Mouse (Mus musculus): ENCODE data around the gene Vamp9. TPM values are rescaled to one million over a fixed set of nuclear protein-coding genes. Genes with fewer than 3 reads are reported as not detected.
A peak's percentile ranks its signal among the peaks of the same experiment; 100 is the strongest.

The Vamp9 gene
- 0.79 and 0.93 TPM in 2 replicates for polyA plus RNA-seq (2015; fragmentation: Nextera tagmentation; extraction: Ambion mirVana)

DNA sequence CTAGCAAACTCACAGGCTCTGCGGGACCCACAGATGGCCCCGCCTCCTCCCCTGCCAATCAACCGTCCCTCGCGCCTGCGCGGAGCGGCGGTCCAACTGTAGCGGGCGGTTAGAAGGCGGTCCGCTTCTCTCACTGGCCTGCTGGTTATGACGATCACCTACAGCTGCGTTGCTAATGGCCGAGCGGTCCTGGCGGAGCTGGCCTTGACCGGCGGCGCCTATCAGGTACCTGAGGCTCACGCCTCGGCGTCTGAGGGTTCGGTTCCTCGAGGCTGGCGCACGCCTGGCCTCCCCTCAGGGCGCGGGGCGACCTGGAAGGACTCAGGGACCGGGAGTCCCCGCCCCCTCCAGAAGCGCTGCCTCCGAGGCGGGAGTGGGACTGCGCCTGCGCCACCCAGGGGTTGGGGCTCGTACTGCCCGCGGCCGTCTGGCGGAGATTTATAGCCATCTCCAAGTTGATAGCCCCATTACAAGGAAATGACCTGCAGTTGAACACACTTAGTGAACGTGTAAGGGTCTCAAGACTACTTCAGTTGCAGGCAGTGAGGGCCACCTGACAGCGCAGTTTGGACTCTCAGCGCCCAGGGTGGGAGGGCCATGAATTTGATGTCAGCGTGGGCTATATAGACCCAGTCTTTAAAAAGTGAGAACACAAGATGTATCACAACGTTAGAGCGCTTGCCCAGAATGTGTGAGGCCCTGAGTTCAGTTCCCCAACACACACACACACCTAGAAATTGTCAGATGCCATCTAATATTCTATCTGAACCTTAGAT lies at the start of gene Vamp9:
Gene Vamp9 (plus strand): TSS at position 74 of the 776 bp plus-strand sequence.
- Histone ChIP-seq H3K27me3 (0 out of 2 replicates have a peak, but pooled peaks cover 3% of the 10 kb centered on the region), H3K9ac (peak within 1 kb of the TSS; percentile 74), H3K4me1 (replicated peaks) (0 out of 2 replicates have a peak, but pooled peaks cover 4% of the 10 kb centered on the region), H3K9me3 (no peaks in the 10 kb centered on the region), H3K4me2 (peak within 1 kb of the TSS; percentile 58), H3K36me3 (no peaks in the 10 kb centered on the region), H3K4me3 (peak within 1 kb of the TSS; percentile 57), H3K27ac (peak within 1 kb of the TSS; percentile 91)
- 6% methylated on average over 49 of the region's 49 CpGs for WGBS
- ATAC-seq (ENCODE audit: low FRiP score), result peak; percentile 99

DNA sequence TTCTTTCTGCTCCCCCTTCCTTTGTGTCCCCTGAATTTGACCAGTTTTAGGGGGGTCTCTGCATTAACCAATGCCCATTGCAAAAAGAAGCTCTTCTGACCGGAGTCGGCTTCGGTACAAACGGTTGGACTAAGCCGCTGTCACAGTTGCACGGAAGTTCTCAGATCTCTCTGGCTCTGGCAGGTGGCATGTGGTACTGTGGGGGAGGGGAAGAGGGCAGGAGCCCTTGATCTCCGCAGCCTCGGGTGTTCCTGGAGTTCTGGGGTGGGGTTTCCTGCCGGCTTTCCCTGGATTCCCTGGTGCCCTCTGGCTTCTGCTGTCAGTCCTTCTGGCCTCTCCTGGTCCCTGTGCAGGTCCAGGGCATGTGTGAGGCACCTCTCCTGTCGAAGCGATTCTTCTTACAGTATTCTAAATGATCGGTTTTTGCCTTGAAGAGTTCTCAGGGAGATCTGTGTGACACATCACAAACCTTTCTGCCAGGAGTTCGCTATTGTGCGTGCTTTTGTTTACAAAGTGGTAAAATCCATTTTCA lies 48.9 kb upstream of the Vamp9 start:
- WGBS, result 46% methylated on average over 14 of the region's 14 CpGs
- no peak overlapping the region for H3K9ac ChIP-seq
- no peak overlapping the region for H3K4me2 ChIP-seq

GRCm38 (mm10) chr5:99859637-99860433 lies 46.2 kb upstream of the Vamp9 start:
- H3K27ac ChIP-seq, result no peak overlapping the region
- no peak overlapping the region for H3K4me3 ChIP-seq
- no peaks in the 10 kb centered on the region for H3K9me3 ChIP-seq
- peaks cover 6% of the 10 kb centered on the region for H3K4me1 ChIP-seq (replicated peaks)
- no peak overlapping the region for H3K4me2 ChIP-seq
- peaks cover 3% of the 10 kb centered on the region; the same call in 1 of the 2 replicates for H3K27me3 ChIP-seq
- 51% methylated on average over 13 of the region's 13 CpGs for WGBS
- H3K9ac ChIP-seq, result no peak overlapping the region
- ATAC-seq (ENCODE audit: low FRiP score), result no peak
- no peaks in the 10 kb centered on the region for H3K36me3 ChIP-seq

More for the DNA sequence above, 48.9 kb upstream of the Vamp9 start:
- Histone ChIP-seq H3K4me1 (replicated peaks) (peaks cover 6% of the 10 kb centered on the region), H3K4me3 (no peak overlapping the region), H3K27ac (no peak overlapping the region), H3K27me3 (peaks cover 3% of the 10 kb centered on the region; the same call in 1 of the 2 replicates), H3K36me3 (no peaks in the 10 kb centered on the region), H3K9me3 (no peaks in the 10 kb centered on the region)
- ATAC-seq (ENCODE audit: low FRiP score), result no peak

DNA sequence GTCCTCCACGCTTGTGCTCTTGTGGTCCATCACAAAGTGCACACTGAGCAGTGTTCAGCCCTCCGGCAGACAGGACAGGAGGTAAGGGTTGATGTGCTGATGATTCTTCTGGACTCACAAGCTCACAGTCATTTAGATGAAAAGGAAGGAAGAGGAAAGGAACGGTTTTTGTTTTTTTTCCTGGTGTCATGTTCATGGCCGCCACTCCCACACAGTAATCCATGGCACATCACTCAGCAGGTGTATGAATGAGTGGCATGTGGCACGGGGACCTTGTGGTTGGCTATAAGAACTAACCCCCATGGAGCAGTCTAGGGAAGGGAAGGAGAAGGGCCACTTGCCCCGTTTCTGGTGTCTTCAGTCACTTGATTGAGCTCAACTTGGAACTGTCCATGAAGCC lies 44.2 kb upstream of the Vamp9 start:
- 90% methylated on average over 6 of the region's 6 CpGs for WGBS
- ATAC-seq (ENCODE audit: low FRiP score), result no peak
- Histone ChIP-seq H3K4me1 (replicated peaks) (peaks cover 5% of the 10 kb centered on the region), H3K4me2 (no peak overlapping the region), H3K27me3 (peaks cover 2% of the 10 kb centered on the region; the same call in 1 of the 2 replicates), H3K36me3 (no peaks in the 10 kb centered on the region), H3K9ac (no peak overlapping the region), H3K9me3 (no peaks in the 10 kb centered on the region), H3K4me3 (no peak overlapping the region), H3K27ac (no peak overlapping the region)

DNA sequence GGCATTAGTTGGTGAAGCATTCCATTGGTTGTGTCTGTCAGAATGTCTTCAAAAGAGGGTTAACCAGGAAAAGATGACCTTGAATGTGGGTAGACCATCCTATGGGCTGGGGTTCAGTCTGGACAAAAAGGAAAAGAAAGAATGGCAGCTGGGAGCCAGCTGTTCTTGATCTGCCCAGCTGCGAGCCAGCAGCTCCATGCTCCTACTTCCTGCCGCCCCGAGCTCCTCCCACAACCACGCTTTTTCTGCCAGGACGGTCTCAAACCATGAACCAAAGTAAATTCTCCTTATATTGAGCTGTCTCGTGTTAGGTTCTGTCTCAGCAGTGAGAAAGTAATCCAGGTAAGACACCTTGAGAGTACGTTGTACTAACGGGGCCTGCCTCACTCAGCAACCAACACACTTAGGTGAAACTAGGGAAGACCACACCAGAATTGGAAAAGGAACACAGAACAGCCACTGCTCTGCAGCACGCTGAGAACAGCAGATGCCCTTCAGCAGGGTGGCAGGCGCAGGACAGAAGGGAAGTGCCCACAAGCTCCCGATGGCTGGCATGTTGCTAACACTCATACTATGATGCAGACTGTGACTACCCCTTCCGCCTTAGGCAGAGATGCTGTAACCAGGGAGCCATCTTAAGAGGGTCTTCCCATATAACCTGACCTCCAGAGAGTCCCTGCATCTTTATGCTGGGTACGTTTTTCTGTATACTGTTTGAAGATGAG lies 42.2 kb upstream of the Vamp9 start:
- Histone ChIP-seq H3K27ac (no peak overlapping the region), H3K9me3 (no peaks in the 10 kb centered on the region), H3K4me3 (no peak overlapping the region), H3K36me3 (no peaks in the 10 kb centered on the region), H3K27me3 (no peaks in the 10 kb centered on the region), H3K4me1 (replicated peaks) (no peaks in the 10 kb centered on the region), H3K9ac (no peak overlapping the region), H3K4me2 (no peak overlapping the region)
- no peak for ATAC-seq (ENCODE audit: low FRiP score)
- WGBS, result 83% methylated on average over 13 of the region's 13 CpGs

DNA sequence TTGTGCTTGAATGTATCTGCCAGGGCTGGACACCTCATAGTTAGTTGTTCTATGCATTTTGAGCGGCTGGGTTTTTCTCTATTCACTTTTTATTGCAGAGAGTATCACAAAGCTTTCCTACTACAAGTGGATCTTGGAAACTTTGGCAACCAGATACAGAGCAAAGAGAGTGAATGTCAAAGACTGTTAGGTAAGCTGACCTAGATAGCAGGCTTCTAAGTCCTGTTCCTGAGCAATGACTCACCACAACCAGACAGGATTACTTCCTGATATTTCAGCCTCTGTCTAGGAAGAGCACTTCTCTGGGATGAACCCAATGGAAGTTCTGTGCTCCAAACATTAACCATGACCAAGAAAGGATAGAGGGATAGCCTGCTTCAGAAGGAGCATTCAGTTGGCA lies 40.3 kb upstream of the Vamp9 start:
- Histone ChIP-seq H3K9ac (no peak overlapping the region), H3K4me2 (no peak overlapping the region), H3K27ac (no peak overlapping the region), H3K27me3 (no peaks in the 10 kb centered on the region), H3K36me3 (no peaks in the 10 kb centered on the region), H3K9me3 (no peaks in the 10 kb centered on the region), H3K4me1 (replicated peaks) (no peaks in the 10 kb centered on the region), H3K4me3 (no peak overlapping the region)
- ATAC-seq (ENCODE audit: low FRiP score), result no peak
- 96% methylated on average over 1 of the region's 1 CpGs for WGBS

DNA sequence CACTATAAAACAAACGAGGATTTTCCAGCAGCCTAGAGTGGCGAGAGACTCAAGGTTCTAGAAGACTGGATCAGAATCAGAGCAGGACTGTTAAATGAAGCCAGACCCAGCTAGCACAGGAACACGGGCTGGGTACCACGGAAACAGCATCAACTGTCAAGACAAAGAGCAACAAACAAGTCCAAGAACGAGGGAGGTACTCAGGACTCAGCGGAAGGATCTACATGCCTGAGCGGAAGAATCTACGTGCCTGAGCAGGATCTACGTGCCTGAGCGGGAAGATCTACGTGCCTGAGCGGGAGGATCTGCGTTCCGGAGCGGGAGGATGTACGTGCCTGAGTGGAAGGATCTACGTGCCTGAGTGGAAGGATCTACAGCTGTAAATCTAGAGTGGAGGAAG lies 37.8 kb upstream of the Vamp9 start:
- no peak for ATAC-seq (ENCODE audit: low FRiP score)
- Histone ChIP-seq H3K27me3 (no peaks in the 10 kb centered on the region), H3K4me3 (no peak overlapping the region), H3K36me3 (no peaks in the 10 kb centered on the region), H3K27ac (no peak overlapping the region), H3K4me1 (replicated peaks) (peaks cover 7% of the 10 kb centered on the region; the same call in 1 of the 2 replicates), H3K9ac (no peak overlapping the region), H3K4me2 (no peak overlapping the region), H3K9me3 (no peaks in the 10 kb centered on the region)
- WGBS, result 93% methylated on average over 17 of the region's 17 CpGs

DNA sequence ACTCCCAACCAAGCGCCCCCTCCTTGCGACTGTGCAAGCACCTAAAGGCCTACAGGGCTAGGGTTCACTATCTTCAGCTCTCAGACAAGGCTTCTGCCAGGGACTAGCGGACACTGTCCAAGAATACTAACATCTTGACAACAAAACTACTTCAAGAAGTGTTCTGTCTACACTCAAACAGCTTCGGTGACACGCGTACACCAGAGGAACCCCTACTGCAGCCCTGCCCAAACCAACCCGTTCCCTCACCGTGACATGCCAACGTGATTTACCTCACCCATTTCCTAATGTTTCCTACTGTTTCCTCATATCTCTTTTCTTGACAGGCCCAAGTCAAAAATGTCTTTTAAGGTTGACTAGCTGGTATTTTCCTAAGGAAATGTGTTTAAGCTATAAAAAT lies 37.1 kb upstream of the Vamp9 start:
- H3K9me3 ChIP-seq, result no peaks in the 10 kb centered on the region
- H3K27me3 ChIP-seq, result no peaks in the 10 kb centered on the region
- H3K4me1 ChIP-seq (replicated peaks), result peaks cover 7% of the 10 kb centered on the region; the same call in 1 of the 2 replicates
- ATAC-seq (ENCODE audit: low FRiP score), result no peak
- WGBS, result 90% methylated on average over 9 of the region's 9 CpGs
- H3K27ac ChIP-seq, result no peak overlapping the region
- H3K4me3 ChIP-seq, result no peak overlapping the region
- no peaks in the 10 kb centered on the region for H3K36me3 ChIP-seq
- no peak overlapping the region for H3K4me2 ChIP-seq
- no peak overlapping the region for H3K9ac ChIP-seq

DNA sequence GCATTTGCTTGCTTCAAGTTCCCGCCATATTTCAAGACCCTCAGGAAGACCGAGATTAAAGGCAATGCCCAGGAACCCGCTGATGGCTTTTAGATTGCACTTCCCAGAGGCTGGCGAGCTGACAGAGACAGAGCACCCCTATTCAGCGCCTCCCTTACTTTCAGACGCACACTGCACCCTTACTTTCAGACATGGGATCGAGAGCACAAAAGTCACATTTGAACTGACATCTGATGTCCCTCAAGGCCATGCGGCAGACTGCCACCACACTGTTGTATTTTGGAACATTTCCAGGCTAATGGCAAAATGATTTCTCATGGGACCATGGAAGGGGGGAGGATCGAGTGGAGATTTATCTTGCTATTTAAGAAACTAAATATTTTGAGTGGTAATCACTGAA lies 28.5 kb upstream of the Vamp9 start:
- Histone ChIP-seq H3K36me3 (no peaks in the 10 kb centered on the region), H3K4me3 (no peak overlapping the region), H3K9ac (no peak overlapping the region), H3K9me3 (no peaks in the 10 kb centered on the region), H3K4me1 (replicated peaks) (peaks cover 9% of the 10 kb centered on the region), H3K27me3 (0 out of 2 replicates have a peak, but pooled peaks cover 11% of the 10 kb centered on the region), H3K27ac (no peak overlapping the region), H3K4me2 (no peak overlapping the region)
- WGBS, result 40% methylated on average over 9 of the region's 9 CpGs
- 0 out of 2 replicates have a peak, but pooled peaks have one; percentile 51 for ATAC-seq (ENCODE audit: low FRiP score)

DNA sequence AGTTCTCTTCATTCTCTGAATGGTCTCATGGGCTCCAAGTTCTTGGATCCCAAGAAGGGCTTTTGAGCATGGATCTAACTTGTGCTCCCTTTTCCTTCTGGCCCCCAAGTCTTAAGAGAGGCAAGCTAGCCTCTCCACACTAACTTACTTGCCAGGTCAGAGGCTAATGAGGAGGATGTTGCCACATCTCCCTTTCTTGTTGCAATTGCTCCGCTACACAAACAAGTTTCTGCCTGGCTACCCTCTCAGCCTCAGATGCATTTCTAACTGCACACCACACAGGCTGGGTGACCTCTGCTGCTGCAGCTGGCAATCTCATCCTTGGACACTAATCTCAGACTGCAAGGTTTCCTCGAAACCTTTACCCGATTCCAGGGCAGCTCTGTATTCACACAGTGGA lies 23.6 kb upstream of the Vamp9 start:
- Histone ChIP-seq H3K9me3 (no peaks in the 10 kb centered on the region), H3K36me3 (no peaks in the 10 kb centered on the region), H3K4me2 (no peak overlapping the region), H3K9ac (no peak overlapping the region), H3K4me1 (replicated peaks) (peaks cover 3% of the 10 kb centered on the region), H3K27ac (no peak overlapping the region), H3K4me3 (no peak overlapping the region), H3K27me3 (0 out of 2 replicates have a peak, but pooled peaks cover 11% of the 10 kb centered on the region)
- 86% methylated on average over 3 of the region's 3 CpGs for WGBS
- ATAC-seq (ENCODE audit: low FRiP score), result no peak

DNA sequence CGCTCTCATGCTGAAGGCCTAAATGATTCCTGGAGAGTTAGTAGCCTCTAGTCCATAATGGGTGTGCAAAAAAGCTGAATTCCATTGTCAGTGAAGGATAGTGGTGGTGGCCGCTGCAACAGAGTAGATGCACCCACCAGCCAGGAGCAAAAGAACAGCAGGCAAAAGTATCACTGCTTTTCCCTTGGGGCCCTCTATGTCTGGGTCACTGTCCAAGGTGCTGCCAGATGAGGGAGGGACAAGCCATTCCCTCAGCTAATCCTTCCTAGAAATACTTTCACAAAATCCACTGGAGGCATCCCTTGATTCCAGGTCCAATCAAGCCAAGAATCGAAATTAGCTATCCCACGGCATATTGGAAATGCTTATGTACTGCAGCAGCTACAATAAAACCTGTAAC lies 22.0 kb upstream of the Vamp9 start:
- Histone ChIP-seq H3K27me3 (0 out of 2 replicates have a peak, but pooled peaks cover 11% of the 10 kb centered on the region), H3K27ac (no peak overlapping the region), H3K4me2 (no peak overlapping the region), H3K9me3 (no peaks in the 10 kb centered on the region), H3K36me3 (no peaks in the 10 kb centered on the region), H3K4me1 (replicated peaks) (no peaks in the 10 kb centered on the region), H3K9ac (no peak overlapping the region), H3K4me3 (no peak overlapping the region)
- ATAC-seq (ENCODE audit: low FRiP score), result no peak
- 96% methylated on average over 4 of the region's 4 CpGs for WGBS

GRCm38 (mm10) chr5:99887133-99887532 lies 18.9 kb upstream of the Vamp9 start:
- H3K9ac ChIP-seq, result no peak overlapping the region
- H3K9me3 ChIP-seq, result no peaks in the 10 kb centered on the region
- 79% methylated on average over 1 of the region's 1 CpGs for WGBS
- H3K36me3 ChIP-seq, result no peaks in the 10 kb centered on the region
- no peaks in the 10 kb centered on the region for H3K4me1 ChIP-seq (replicated peaks)
- 0 out of 2 replicates have a peak, but pooled peaks cover 1% of the 10 kb centered on the region for H3K27me3 ChIP-seq
- no peak overlapping the region for H3K27ac ChIP-seq
- no peak overlapping the region for H3K4me3 ChIP-seq
- no peak for ATAC-seq (ENCODE audit: low FRiP score)
- no peak overlapping the region for H3K4me2 ChIP-seq
